Comparison of ENCODE assay signal across 8 mouse cellular contexts in the genomic region with DNA sequence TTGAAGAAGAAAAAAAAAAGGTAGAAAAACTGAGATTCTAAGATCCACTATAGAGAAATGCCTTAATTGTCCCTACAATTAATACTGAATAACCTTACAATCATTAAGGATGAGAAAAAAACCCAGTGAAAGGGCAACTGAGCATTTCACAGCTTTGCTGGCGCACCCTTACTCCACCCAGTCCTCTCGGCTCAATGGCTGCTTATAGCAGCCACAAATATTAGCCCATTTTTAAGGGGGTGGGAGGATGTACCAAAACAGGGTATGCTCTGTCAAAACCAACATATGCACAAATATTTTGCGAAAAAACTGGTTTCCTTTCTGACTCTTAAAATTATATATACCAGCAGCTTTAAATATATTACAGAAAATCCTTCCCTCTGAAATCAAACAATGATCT. TPM values are rescaled to one million over a fixed set of nuclear protein-coding genes. Genes with fewer than 3 reads are reported as not detected.
DNase-seq lines count a peak whose midpoint lies in the region; ATAC-seq and TF ChIP-seq lines count a peak whose summit lies in the region.

No protein-coding gene starts in this region.

- no peak for DNase-seq in lung, postnatal 25 days (ENCODE audit: low spot score)
- DNase-seq in forebrain, embryonic 10.5 days (ENCODE audit: extremely low spot score, low spot score): no peak
- DNase-seq in limb, embryonic 14.5 days (ENCODE audit: low spot score): no peak
- DNase-seq in frontal cortex, postnatal 36 days (ENCODE audit: low spot score in 2 of 2): no peak
- no peak for DNase-seq in right cerebral cortex, postnatal 4 days

- 40% methylated on average over 3 of the region's 3 CpGs for WGBS in lung, embryonic 16.5 days
- 69% methylated on average over 3 of the region's 3 CpGs for WGBS in forebrain, embryonic 10.5 days
- WGBS in limb, embryonic 14.5 days: 50% methylated on average over 3 of the region's 3 CpGs
- 43% methylated on average over 3 of the region's 3 CpGs for WGBS in stomach, embryonic 14.5 days

- H3K4me2 ChIP-seq in lung, embryonic 16.5 days (ENCODE audit: low read depth, low read length): peak overlapping the region; percentile 59
- peak overlapping the region; percentile 52 for H3K4me2 ChIP-seq in limb, embryonic 14.5 days (replicated peaks; ENCODE audit: low read depth, low read length, severe bottlenecking)
- peak overlapping the region; percentile 84 for H3K4me2 ChIP-seq in stomach, embryonic 14.5 days (replicated peaks; ENCODE audit: low read depth, low read length)

- H3K9me3 ChIP-seq in lung, embryonic 16.5 days (ENCODE audit: control insufficient read depth, low read length): no peaks in the 10 kb centered on the region
- no peaks in the 10 kb centered on the region for H3K9me3 ChIP-seq in forebrain, embryonic 10.5 days
- H3K9me3 ChIP-seq in limb, embryonic 14.5 days (ENCODE audit: control insufficient read depth, low read length): no peaks in the 10 kb centered on the region
- H3K9me3 ChIP-seq in stomach, embryonic 14.5 days (ENCODE audit: control insufficient read depth, low read depth, low read length): no peaks in the 10 kb centered on the region

- peak overlapping the region; percentile 31 for H3K4me3 ChIP-seq in lung, embryonic 16.5 days (ENCODE audit: low read length)
- peak overlapping the region; percentile 99 for H3K4me3 ChIP-seq in forebrain, embryonic 10.5 days
- peak overlapping the region; percentile 20; the same call in 1 of the 2 replicates for H3K4me3 ChIP-seq in limb, embryonic 14.5 days (replicated peaks; ENCODE audit: low read length)
- H3K4me3 ChIP-seq in stomach, embryonic 14.5 days (ENCODE audit: low read depth, low read length): peak overlapping the region; percentile 82; the same call in 1 of the 2 replicates

- ATAC-seq in lung, embryonic 16.5 days (ENCODE audit: low read depth): no peak
- ATAC-seq in limb, embryonic 14.5 days (ENCODE audit: low FRiP score, low read depth): no peak
- ATAC-seq in stomach, embryonic 14.5 days (ENCODE audit: insufficient number of reproducible peaks, insufficient read depth, low FRiP score, low read depth): no peak
- ATAC-seq in activated CD4-positive, CD25-positive, alpha-beta regulatory T cell, adult 4 months: no peak

- TF ChIP-seq POLR2A in limb, embryonic 14.5 days (IDR thresholded peaks at IDR 0.05; ENCODE audit: borderline replicate concordance, extremely low read depth, insufficient read depth, insufficient read length): no peak

- no peaks in the 10 kb centered on the region for H3K27me3 ChIP-seq in lung, embryonic 16.5 days (ENCODE audit: control insufficient read depth, insufficient read depth, low read depth, low read length)
- H3K27me3 ChIP-seq in forebrain, embryonic 10.5 days (ENCODE audit: poor library complexity, severe bottlenecking): no peaks in the 10 kb centered on the region
- no peaks in the 10 kb centered on the region for H3K27me3 ChIP-seq in limb, embryonic 14.5 days (ENCODE audit: control insufficient read depth, insufficient read depth, low read length)
- H3K27me3 ChIP-seq in stomach, embryonic 14.5 days (ENCODE audit: control insufficient read depth, insufficient read depth, low read length): no peaks in the 10 kb centered on the region

- peaks cover 16% of the 10 kb centered on the region for H3K4me1 ChIP-seq in lung, embryonic 16.5 days (replicated peaks; ENCODE audit: control insufficient read depth, insufficient read depth, low read length)
- peaks cover 38% of the 10 kb centered on the region for H3K4me1 ChIP-seq in forebrain, embryonic 10.5 days
- peaks cover 17% of the 10 kb centered on the region for H3K4me1 ChIP-seq in limb, embryonic 14.5 days (ENCODE audit: control insufficient read depth, insufficient read depth, low read length)
- peaks cover 8% of the 10 kb centered on the region for H3K4me1 ChIP-seq in stomach, embryonic 14.5 days (ENCODE audit: control insufficient read depth, insufficient read depth, low read length)

- H3K27ac ChIP-seq in lung, embryonic 16.5 days (ENCODE audit: low read length): no peak overlapping the region
- no peak overlapping the region for H3K27ac ChIP-seq in forebrain, embryonic 10.5 days
- no peak overlapping the region for H3K27ac ChIP-seq in limb, embryonic 14.5 days (replicated peaks; ENCODE audit: low read depth, low read length)
- no peak overlapping the region for H3K27ac ChIP-seq in stomach, embryonic 14.5 days (ENCODE audit: low read length)

- peak overlapping the region; percentile 32; the same call in 1 of the 2 replicates for H3K9ac ChIP-seq in lung, embryonic 16.5 days (ENCODE audit: low read length)
- H3K9ac ChIP-seq in limb, embryonic 14.5 days (ENCODE audit: low read depth, low read length, severe bottlenecking): no peak overlapping the region
- H3K9ac ChIP-seq in stomach, embryonic 14.5 days (replicated peaks; ENCODE audit: low read depth, low read length): 0 out of 2 replicates have a peak overlapping the region, but pooled peaks have one; percentile 28

- no peaks in the 10 kb centered on the region for H3K36me3 ChIP-seq in lung, embryonic 16.5 days (ENCODE audit: control insufficient read depth, insufficient read depth, low read length)
- 0 out of 2 replicates have a peak, but pooled peaks cover 2% of the 10 kb centered on the region for H3K36me3 ChIP-seq in forebrain, embryonic 10.5 days (replicated peaks)
- no peaks in the 10 kb centered on the region for H3K36me3 ChIP-seq in limb, embryonic 14.5 days (ENCODE audit: control insufficient read depth, insufficient read depth, low read length)
- no peaks in the 10 kb centered on the region for H3K36me3 ChIP-seq in stomach, embryonic 14.5 days (ENCODE audit: control insufficient read depth, insufficient read depth, low read length)

RNA-seq across cellular contexts. Expression of a gene that starts 2.5 kb away (rescaled TPM):
- 40.7 and 44.9 TPM in 2 replicates for polyA plus RNA-seq in lung, embryonic 16.5 days (2015; fragmentation: Nextera tagmentation; extraction: Ambion mirVana)
- polyA plus RNA-seq in forebrain, embryonic 10.5 days (2016; fragmentation: Nextera tagmentation; extraction: Ambion mirVana): 45.1 and 48.5 TPM in 2 replicates
- polyA plus RNA-seq in limb, embryonic 14.5 days (2012; rRNA removed): 54.1 and 57.6 TPM in 2 replicates
- polyA plus RNA-seq in limb, embryonic 14.5 days (2014; fragmentation: Nextera tagmentation; extraction: Ambion mirVana): 67.0 and 68.1 TPM in 2 replicates
- 77.2 and 77.7 TPM in 2 replicates for polyA plus RNA-seq in stomach, embryonic 14.5 days (2014; fragmentation: Nextera tagmentation; extraction: Ambion mirVana)
- 10 to 100 TPM; 59.5 to 79.2 TPM for polyA plus RNA-seq in activated CD4-positive, CD25-positive, alpha-beta regulatory T cell, adult 4 months (2017; shearing (Covaris generic))

RNA-seq across cellular contexts. Expression of a gene that starts 48.7 kb away (rescaled TPM):
- 44.3 and 47.5 TPM in 2 replicates for polyA plus RNA-seq in lung, embryonic 16.5 days (2015; fragmentation: Nextera tagmentation; extraction: Ambion mirVana)
- polyA plus RNA-seq in forebrain, embryonic 10.5 days (2016; fragmentation: Nextera tagmentation; extraction: Ambion mirVana): 71.6 and 73.4 TPM in 2 replicates
- polyA plus RNA-seq in limb, embryonic 14.5 days (2012; rRNA removed): 11.3 and 17.0 TPM in 2 replicates
- 30.9 and 33.7 TPM in 2 replicates for polyA plus RNA-seq in limb, embryonic 14.5 days (2014; fragmentation: Nextera tagmentation; extraction: Ambion mirVana)
- 33.5 TPM in 2 replicates for polyA plus RNA-seq in stomach, embryonic 14.5 days (2014; fragmentation: Nextera tagmentation; extraction: Ambion mirVana)
- polyA plus RNA-seq in activated CD4-positive, CD25-positive, alpha-beta regulatory T cell, adult 4 months (2017; shearing (Covaris generic)): 10 to 100 TPM; 26.3 to 33.5 TPM

Comparison
In these comparisons a context has a peak if more than half of its experiments do, and no peak if none do; other contexts are left out.
1. H3K4me3 ChIP-seq: peak in every context shown above with its lines; median percentile 99 in forebrain, embryonic 10.5 days; 82 in stomach, embryonic 14.5 days; 31 in lung, embryonic 16.5 days; 20 in limb, embryonic 14.5 days.